Mouse (Mus musculus) heart, embryonic 10.5 days (tissue): ENCODE results near the gene Tecta. TPM values are rescaled to one million over a fixed set of nuclear protein-coding genes. Genes with fewer than 3 reads are reported as not detected.

ENCODE experiments used
- DNase-seq: peaks from one replicate; pipeline ENCODE4 v3.0.0-alpha.2; 2017; ENCODE audit warnings: low spot score
- H3K27ac ChIP-seq: fragments of 300-500 bp; sonication (generic); 2 replicates; pipeline ENCODE4 v1.5.1; 2016; ENCODE audit warnings: mild to moderate bottlenecking
- H3K27me3 ChIP-seq: fragments of 300-500 bp; sonication (generic); 2 replicates; pipeline ENCODE4 v1.6.1; 2016; ENCODE audit warnings: mild to moderate bottlenecking; ENCODE audit not compliant: poor library complexity, insufficient read depth, severe bottlenecking
- H3K36me3 ChIP-seq: fragments of 300-500 bp; sonication (generic); 2 replicates; pipeline ENCODE4 v1.6.1; 2016; ENCODE audit warnings: mild to moderate bottlenecking, moderate library complexity
- H3K4me1 ChIP-seq: fragments of 300-500 bp; sonication (generic); 2 replicates; pipeline ENCODE4 v1.6.1; 2016; ENCODE audit warnings: mild to moderate bottlenecking
- H3K4me3 ChIP-seq: fragments of 300-500 bp; sonication (generic); 2 replicates; pipeline ENCODE4 v1.5.1; 2016; ENCODE audit warnings: mild to moderate bottlenecking, moderate library complexity
- H3K9me3 ChIP-seq: fragments of 300-500 bp; sonication (generic); 2 replicates; pipeline ENCODE4 v1.6.1; 2016; ENCODE audit warnings: mild to moderate bottlenecking, moderate library complexity
- WGBS: fragments of 180-500 bp; shearing (Covaris S2); methylation state at CpG from one replicate; pipeline ENCODE4 v1.1.7; 2016; 5-methylcytosine and 5-hydroxymethylcytosine counted together
- polyA plus RNA-seq: library from polyadenylated mRNA; unstranded; fragments of >200 nt; fragmentation: Nextera tagmentation; extraction: Ambion mirVana; gene quantifications from 2 replicates; pipeline ENCODE4 v1.2.1, GENCODE M21; 2016

Gene Tecta
- polyA plus RNA-seq, 1 experiment from 2014 or later = 0.18 TPM

DNA sequence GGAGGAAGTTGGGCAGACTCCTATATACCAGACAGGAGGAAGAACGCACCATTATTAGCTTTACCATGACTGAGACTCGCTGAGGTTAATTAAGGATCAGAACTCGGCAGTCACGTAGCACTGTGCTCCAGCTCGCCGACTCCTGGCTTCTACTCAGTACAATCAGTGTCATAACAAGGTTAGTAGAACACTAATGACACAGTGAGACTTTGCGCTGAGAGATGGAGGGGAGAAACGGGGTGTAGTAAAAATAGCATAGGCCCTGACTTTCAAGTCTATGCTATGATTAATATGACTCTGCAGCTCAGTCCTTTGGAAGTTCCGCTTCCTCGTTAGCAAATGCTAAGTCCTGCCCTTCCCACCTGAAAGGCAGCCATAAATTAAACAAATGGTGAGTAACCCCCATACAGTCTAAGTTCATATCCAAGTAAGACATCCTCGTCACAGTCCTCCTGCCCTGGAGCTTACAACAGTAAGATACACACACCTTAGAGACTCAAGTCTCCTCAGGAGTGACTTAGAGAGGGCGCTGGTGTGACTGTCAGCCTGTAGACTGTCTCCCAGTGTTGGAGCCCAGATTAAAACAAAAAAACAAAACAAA lies 17.7 kb upstream of the Tecta start:
- 83% methylated on average over 12 of the region's 12 CpGs for WGBS
- Histone ChIP-seq H3K36me3 (peaks cover 21% of the 10 kb centered on the region; the same call in 1 of the 2 replicates), H3K27ac (no peak overlapping the region), H3K4me1 (0 out of 2 replicates have a peak, but pooled peaks cover 3% of the 10 kb centered on the region), H3K9me3 (no peaks in the 10 kb centered on the region), H3K27me3 (no peaks in the 10 kb centered on the region), H3K4me3 (no peak overlapping the region)
- no peak for DNase-seq

DNA sequence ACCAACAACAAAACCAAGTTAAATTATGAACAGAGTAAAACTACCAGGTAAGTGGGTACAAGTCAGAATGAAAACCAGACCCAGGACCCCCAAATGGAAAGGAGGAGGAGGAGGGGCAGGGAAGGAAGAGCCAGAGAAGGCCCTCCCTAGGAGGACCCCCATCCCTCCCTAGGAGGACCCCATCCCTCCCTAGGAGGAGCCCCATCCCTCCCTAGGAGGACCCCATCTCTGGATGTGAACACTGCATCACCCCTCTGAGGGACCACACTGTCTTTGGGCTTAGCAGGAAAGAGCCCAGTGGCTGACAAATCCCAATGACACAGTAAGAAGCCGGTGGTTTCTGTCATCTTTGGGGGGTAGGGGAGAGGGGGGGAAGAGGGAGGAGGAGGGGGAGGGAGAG lies 15.5 kb upstream of the Tecta start:
- 62% methylated on average over 1 of the region's 1 CpGs for WGBS
- Histone ChIP-seq H3K27ac (no peak overlapping the region), H3K9me3 (no peaks in the 10 kb centered on the region), H3K36me3 (peaks cover 10% of the 10 kb centered on the region; the same call in 1 of the 2 replicates), H3K27me3 (no peaks in the 10 kb centered on the region), H3K4me3 (no peak overlapping the region), H3K4me1 (0 out of 2 replicates have a peak, but pooled peaks cover 3% of the 10 kb centered on the region)
- DNase-seq = no peak

DNA sequence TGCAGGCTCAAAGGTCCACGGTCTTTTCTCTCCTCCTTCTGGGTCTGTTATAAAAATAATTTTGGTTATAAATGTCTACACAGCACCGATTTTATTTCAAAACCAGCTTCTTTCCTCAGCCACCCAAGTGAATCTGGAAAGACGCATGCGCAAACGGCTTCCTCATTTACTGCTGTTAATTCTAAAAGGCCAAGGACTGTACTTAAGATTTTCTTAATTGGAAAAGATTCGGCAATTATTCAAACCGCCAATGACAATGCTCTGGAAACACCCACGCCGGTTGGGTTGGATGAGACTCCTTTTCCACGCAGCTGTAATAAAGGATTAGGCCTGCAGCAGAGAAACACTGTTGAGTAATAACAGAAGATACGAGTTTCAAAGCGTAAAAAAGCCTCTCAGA lies 13.6 kb upstream of the Tecta start:
- no peak for DNase-seq
- no peak overlapping the region for H3K4me3 ChIP-seq
- no peak overlapping the region for H3K27ac ChIP-seq
- H3K9me3 ChIP-seq = no peaks in the 10 kb centered on the region
- no peaks in the 10 kb centered on the region for H3K27me3 ChIP-seq
- peaks cover 10% of the 10 kb centered on the region; the same call in 1 of the 2 replicates for H3K36me3 ChIP-seq
- H3K4me1 ChIP-seq = 0 out of 2 replicates have a peak, but pooled peaks cover 3% of the 10 kb centered on the region
- WGBS = 89% methylated on average over 12 of the region's 12 CpGs

DNA sequence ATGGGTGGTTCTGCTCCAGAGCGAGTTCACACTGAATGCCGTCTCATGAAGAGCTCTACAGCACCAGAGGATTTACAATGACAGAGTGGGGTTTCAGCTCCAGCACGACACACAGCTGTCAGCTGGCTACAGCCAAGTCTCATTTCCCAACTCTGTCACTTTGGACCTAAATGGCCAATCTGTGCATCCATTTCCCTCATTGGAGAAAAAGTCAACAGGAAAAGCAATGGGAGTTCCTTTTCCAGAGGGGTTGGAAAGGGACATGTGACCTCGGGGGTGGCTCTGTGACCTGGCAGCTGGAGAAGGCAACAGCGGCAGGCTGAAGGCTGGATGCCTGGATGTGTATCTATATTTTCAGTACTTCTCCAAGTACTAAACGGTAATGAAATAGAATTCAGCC lies 11.6 kb upstream of the Tecta start:
- Histone ChIP-seq H3K36me3 (peaks cover 10% of the 10 kb centered on the region; the same call in 1 of the 2 replicates), H3K27me3 (no peaks in the 10 kb centered on the region), H3K27ac (no peak overlapping the region), H3K9me3 (no peaks in the 10 kb centered on the region), H3K4me3 (no peak overlapping the region), H3K4me1 (0 out of 2 replicates have a peak, but pooled peaks cover 3% of the 10 kb centered on the region)
- DNase-seq = no peak
- 90% methylated on average over 6 of the region's 6 CpGs for whole genome bisulfite sequencing

DNA sequence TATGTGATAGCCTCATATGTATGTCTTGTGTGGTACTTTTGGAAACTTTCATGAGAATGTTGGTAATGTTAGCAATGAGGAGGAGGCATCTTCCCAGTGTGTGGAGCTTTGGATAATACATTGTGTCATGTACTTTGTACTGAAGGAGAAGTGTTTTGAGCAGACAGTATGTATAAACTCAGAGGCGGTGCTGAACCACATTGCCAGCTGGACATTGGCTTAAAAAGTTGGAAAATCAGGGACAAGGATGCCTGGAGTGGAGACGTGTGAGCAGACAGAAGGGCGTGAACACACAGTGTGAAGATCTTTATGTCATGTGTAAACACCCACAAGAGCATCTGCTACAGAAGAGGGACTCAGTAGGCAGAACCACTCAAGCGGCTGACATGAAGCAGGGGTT lies 6.0 kb upstream of the Tecta start:
- no peak overlapping the region for H3K4me3 ChIP-seq
- no peak overlapping the region for H3K27ac ChIP-seq
- H3K9me3 ChIP-seq = no peaks in the 10 kb centered on the region
- no peaks in the 10 kb centered on the region for H3K4me1 ChIP-seq
- no peak for DNase-seq
- no peaks in the 10 kb centered on the region; the same call in 1 of the 2 replicates for H3K27me3 ChIP-seq
- no peaks in the 10 kb centered on the region for H3K36me3 ChIP-seq
- WGBS = 75% methylated on average over 4 of the region's 4 CpGs

DNA sequence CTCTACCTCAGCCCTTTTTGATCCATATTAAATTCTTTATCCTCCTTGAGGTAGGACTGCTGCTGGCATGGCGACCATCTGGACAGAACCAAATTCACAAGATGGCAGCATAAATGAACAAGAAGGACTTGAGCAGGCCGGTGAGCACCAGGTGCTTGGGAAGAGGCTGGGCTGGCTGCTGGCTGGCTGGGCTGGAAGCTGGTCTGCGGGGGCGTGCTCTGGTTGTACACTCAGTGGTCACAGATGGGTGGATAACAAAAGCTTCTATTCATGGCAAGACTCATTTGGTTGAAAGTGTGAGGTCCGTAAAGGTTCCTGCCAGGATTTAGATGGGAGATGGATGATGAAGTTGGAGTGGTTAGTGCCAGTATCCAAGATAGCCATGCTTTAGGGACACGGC lies 1.8 kb upstream of the Tecta start:
- Histone ChIP-seq H3K27me3 (peaks cover 13% of the 10 kb centered on the region; the same call in 1 of the 2 replicates), H3K9me3 (no peaks in the 10 kb centered on the region), H3K36me3 (no peaks in the 10 kb centered on the region), H3K4me3 (no peak overlapping the region), H3K4me1 (0 out of 2 replicates have a peak, but pooled peaks cover 1% of the 10 kb centered on the region), H3K27ac (no peak overlapping the region)
- no peak for DNase-seq
- WGBS = 86% methylated on average over 6 of the region's 6 CpGs

DNA sequence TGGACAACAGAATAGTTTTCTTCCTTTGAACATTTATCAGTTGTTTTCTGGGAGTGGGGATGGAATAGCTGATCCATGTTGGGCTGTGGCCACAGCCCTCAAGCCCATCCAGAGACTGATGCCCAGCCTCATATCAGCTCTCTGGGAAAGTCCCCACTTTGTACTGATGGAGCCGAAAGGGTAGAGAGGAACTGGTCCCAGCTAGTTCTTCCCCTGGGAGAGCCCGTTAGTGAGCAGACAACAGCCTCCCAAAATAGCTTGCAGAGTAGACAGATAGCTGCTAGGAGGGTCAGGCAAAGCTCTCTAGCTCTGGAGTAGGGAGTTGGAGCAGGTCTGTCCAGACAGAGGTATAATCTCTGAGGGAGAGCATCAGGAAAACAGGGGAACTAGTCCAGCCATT lies 3.6 kb downstream of the Tecta start:
- 14% methylated on average over 2 of the region's 2 CpGs for WGBS
- H3K27me3 ChIP-seq = peaks cover 27% of the 10 kb centered on the region
- no peak overlapping the region for H3K4me3 ChIP-seq
- no peaks in the 10 kb centered on the region for H3K9me3 ChIP-seq
- H3K27ac ChIP-seq = no peak overlapping the region
- DNase-seq = no peak
- peaks cover 11% of the 10 kb centered on the region for H3K4me1 ChIP-seq
- no peaks in the 10 kb centered on the region for H3K36me3 ChIP-seq

DNA sequence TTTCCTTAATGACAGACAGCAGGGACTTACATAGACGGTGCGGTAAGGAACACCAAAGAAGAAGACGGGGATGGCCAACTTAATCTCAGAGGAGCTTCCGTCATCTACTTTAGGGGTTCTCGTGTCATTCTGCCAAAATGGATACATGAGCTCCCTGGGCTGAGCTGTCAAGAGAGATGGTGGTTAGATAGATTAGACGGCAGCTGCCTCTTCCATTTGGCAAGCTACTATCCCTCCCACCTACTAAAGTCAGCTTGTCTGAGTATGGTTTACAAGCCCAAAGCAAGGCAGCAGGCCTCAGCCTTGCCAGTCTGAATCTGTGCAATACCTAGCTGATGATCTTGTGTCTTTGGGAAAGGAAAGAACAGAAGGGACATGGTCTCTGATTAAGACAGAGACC lies 4.8 kb downstream of the Tecta start:
- peaks cover 11% of the 10 kb centered on the region for H3K4me1 ChIP-seq
- no peak for DNase-seq
- peaks cover 29% of the 10 kb centered on the region for H3K27me3 ChIP-seq
- 83% methylated on average over 6 of the region's 6 CpGs for WGBS
- H3K9me3 ChIP-seq = no peaks in the 10 kb centered on the region
- no peak overlapping the region for H3K4me3 ChIP-seq
- no peaks in the 10 kb centered on the region for H3K36me3 ChIP-seq
- no peak overlapping the region for H3K27ac ChIP-seq

DNA sequence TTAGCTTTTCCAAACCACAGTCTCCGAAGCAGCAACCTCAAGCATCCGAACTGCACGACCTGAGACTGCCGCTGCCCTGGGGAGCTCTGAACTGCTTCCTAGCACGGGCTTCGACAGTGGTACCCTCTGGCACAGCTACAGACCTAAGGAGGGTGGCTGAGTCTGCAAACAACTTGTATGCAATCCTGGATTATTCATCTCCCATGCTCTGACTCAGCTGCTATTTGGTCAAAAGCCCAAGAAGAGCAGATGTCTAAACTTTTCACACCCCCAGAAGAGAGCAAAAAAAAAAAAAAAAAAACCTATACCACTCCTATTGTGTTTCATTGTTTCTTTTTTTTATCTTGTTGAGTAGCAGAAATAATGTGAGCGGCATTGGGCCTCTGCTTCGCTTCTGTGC lies 5.4 kb downstream of the Tecta start:
- DNase-seq = no peak
- H3K27me3 ChIP-seq = peaks cover 26% of the 10 kb centered on the region
- 87% methylated on average over 8 of the region's 8 CpGs for WGBS

DNA sequence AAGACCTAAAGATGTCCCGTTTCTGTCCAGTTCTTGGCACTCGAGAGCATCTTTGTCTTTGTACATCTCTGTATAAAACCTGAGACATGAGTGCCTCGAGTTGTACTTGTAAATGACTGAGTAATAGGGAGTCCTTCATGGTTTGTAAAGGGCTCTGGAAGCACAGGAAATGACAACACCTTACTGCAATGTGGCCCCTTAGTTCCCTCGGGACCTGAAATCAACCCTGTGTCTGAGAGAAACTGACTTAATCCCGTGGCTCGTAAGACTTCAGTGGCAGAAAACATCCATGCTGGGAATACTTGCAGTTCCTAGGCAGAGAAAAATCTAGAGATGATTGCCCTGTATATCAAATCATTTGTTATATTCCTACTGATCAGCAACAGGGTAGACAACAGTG lies 6.8 kb downstream of the Tecta start:
- 57% methylated on average over 6 of the region's 6 CpGs for WGBS
- Histone ChIP-seq H3K4me3 (no peak overlapping the region), H3K27ac (no peak overlapping the region), H3K27me3 (peaks cover 27% of the 10 kb centered on the region), H3K36me3 (no peaks in the 10 kb centered on the region), H3K9me3 (no peaks in the 10 kb centered on the region), H3K4me1 (peaks cover 11% of the 10 kb centered on the region)
- DNase-seq = no peak

More for the DNA sequence above, 5.4 kb downstream of the Tecta start:
- Histone ChIP-seq H3K36me3 (no peaks in the 10 kb centered on the region), H3K4me3 (no peak overlapping the region), H3K27ac (no peak overlapping the region), H3K9me3 (no peaks in the 10 kb centered on the region), H3K4me1 (peaks cover 11% of the 10 kb centered on the region)

DNA sequence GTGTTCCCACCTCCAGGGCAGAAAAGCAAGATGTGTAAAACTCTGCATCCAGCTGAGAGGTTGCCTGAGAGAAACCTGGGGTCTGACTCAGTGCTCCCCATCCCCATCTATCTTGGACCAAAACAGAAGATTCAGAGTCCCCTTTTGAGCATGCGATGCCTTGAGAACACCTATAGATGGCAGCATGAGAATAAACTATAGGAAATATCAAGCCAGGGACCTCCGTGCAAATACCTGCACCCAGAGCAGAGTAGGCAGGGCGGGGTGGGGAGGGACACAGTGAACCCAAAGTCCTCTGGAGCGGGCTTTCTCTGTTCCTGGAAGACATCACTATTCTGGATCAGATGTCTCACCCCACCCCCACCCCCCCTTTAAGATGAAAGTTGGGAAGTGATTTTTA lies 11.2 kb downstream of the Tecta start:
- H3K4me3 ChIP-seq = no peak overlapping the region
- H3K27me3 ChIP-seq = peaks cover 33% of the 10 kb centered on the region
- H3K27ac ChIP-seq = no peak overlapping the region
- no peaks in the 10 kb centered on the region for H3K9me3 ChIP-seq
- DNase-seq = no peak
- no peaks in the 10 kb centered on the region for H3K36me3 ChIP-seq
- no peaks in the 10 kb centered on the region for H3K4me1 ChIP-seq
- WGBS = 43% methylated on average over 4 of the region's 4 CpGs

DNA sequence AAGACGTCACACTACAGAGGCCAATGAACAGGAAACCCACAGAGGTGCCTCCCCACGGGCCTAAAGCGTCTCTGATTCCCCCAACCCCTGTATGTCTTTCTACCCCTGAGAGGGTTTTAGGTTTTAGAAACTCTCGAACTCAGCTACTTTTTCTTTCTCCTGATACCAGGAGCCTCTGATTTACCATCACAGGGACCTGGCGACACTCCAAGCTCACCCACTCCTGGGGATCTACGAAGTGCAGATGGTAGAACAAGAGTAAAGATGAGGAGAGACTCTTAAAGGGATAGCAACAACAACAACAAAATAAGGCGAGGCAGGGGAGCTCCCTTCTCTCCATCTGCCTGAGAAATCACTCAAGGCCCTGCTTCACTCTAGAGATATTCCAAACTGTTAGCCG lies 12.7 kb downstream of the Tecta start:
- Histone ChIP-seq H3K4me1 (no peaks in the 10 kb centered on the region), H3K27me3 (peaks cover 27% of the 10 kb centered on the region), H3K27ac (no peak overlapping the region), H3K36me3 (no peaks in the 10 kb centered on the region), H3K4me3 (no peak overlapping the region), H3K9me3 (no peaks in the 10 kb centered on the region)
- DNase-seq = no peak
- 72% methylated on average over 8 of the region's 8 CpGs for WGBS

DNA sequence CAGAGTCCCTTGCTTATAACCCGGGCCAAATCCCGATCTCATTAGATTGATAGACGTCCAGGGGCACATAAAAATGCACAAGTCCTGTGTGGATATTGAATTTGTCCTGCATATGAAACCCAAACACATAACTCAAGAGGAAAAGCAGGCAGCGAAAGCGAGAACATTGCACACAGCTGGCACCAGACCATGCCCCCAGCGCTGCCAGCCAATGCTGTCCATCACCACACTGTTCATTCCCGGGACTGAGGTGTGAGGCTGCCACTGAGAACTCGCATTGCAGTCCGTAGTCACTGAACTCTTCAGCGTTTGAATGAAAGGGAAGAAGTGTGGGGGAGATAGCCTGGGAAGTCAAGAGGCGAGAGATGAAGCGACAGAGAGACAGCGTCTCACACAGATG lies 14.1 kb downstream of the Tecta start:
- DNase-seq = no peak
- Histone ChIP-seq H3K4me1 (no peaks in the 10 kb centered on the region), H3K27ac (no peak overlapping the region), H3K9me3 (no peaks in the 10 kb centered on the region), H3K27me3 (peaks cover 24% of the 10 kb centered on the region), H3K4me3 (no peak overlapping the region), H3K36me3 (no peaks in the 10 kb centered on the region)
- WGBS = 76% methylated on average over 13 of the region's 13 CpGs
